Mouse (Mus musculus) midbrain, embryonic 15.5 days (tissue): Measurements from ENCODE around the gene Arl14ep. TPM values are rescaled to one million over a fixed set of nuclear protein-coding genes. Genes with fewer than 3 reads are reported as not detected.
A peak's percentile ranks its signal among the peaks of the same experiment; 100 is the strongest.

Experiments
- ATAC-seq: fragments of 200-750 bp; cut with Nextera tagmentation; replicated peaks from 2 replicates; pipeline ENCODE4 v1.8.0; 2017; ENCODE audit warnings: moderate TSS enrichment
- H3K27ac ChIP-seq: fragments of 300-500 bp; sonication (generic); 2 replicates; pipeline ENCODE4 v1.5.1; 2015; ENCODE audit warnings: mild to moderate bottlenecking, inconsistent platforms
- H3K27me3 ChIP-seq: fragments of 300-500 bp; sonication (generic); replicated peaks from 2 replicates; pipeline ENCODE4 v1.6.1; 2015; ENCODE audit warnings: inconsistent platforms
- H3K36me3 ChIP-seq: fragments of 300-500 bp; sonication (generic); replicated peaks from 2 replicates; pipeline ENCODE4 v1.6.1; 2015; ENCODE audit warnings: inconsistent platforms
- H3K4me1 ChIP-seq: fragments of 300-500 bp; sonication (generic); 2 replicates; pipeline ENCODE4 v1.6.1; 2015; ENCODE audit warnings: inconsistent platforms
- H3K4me2 ChIP-seq: fragments of 300-500 bp; sonication (generic); 2 replicates; pipeline ENCODE4 v1.6.1; 2015; ENCODE audit warnings: inconsistent platforms, mild to moderate bottlenecking, moderate library complexity
- H3K4me3 ChIP-seq: fragments of 300-500 bp; sonication (generic); 2 replicates; pipeline ENCODE4 v1.5.1; 2015; ENCODE audit warnings: mild to moderate bottlenecking, inconsistent platforms
- H3K9ac ChIP-seq: fragments of 300-500 bp; sonication (generic); 2 replicates; pipeline ENCODE4 v1.6.1; 2015; ENCODE audit warnings: mild to moderate bottlenecking, inconsistent platforms
- H3K9me3 ChIP-seq: fragments of 300-500 bp; sonication (generic); 2 replicates; pipeline ENCODE4 v1.6.1; 2016; ENCODE audit warnings: inconsistent platforms
- WGBS: fragments of 180-500 bp; shearing (Covaris S2); methylation state at CpG from one replicate; pipeline ENCODE4 v1.1.7; 2015; ENCODE audit warnings: mixed read lengths; 5-methylcytosine and 5-hydroxymethylcytosine counted together
- polyA plus RNA-seq: library from polyadenylated mRNA; unstranded; fragments of >200 nt; fragmentation: Nextera tagmentation; extraction: Ambion mirVana; gene quantifications from 2 replicates; pipeline ENCODE4 v1.2.1, GENCODE M21; 2015

Arl14ep gene
- polyA plus RNA-seq, 1 experiment from 2014 or later = 34.4 TPM

- no peak for ATAC-seq
- H3K36me3 ChIP-seq = 0 out of 2 replicates have a peak, but pooled peaks cover 2% of the 10 kb centered on the region
- H3K27me3 ChIP-seq = no peaks in the 10 kb centered on the region
- H3K27ac ChIP-seq = no peak overlapping the region
- no peaks in the 10 kb centered on the region for H3K9me3 ChIP-seq
- no peak overlapping the region for H3K9ac ChIP-seq
- no peak overlapping the region for H3K4me3 ChIP-seq
- peaks cover 14% of the 10 kb centered on the region for H3K4me1 ChIP-seq
- H3K4me2 ChIP-seq = peak overlapping the region; percentile 81; the same call in 1 of the 2 replicates
- 94% methylated on average over 6 of the region's 6 CpGs for WGBS
Measured at GRCm38 (mm10) chr2:106972851-106973250, 1.4 kb downstream of the Arl14ep start.

GRCm38 (mm10) chr2:106970971-106971370, 3.3 kb downstream of the Arl14ep start:
- 97% methylated on average over 12 of the region's 12 CpGs for WGBS

GRCm38 (mm10) chr2:106968320-106968719, 5.9 kb downstream of the Arl14ep start:
- Histone ChIP-seq H3K9ac (no peak overlapping the region), H3K4me2 (no peak overlapping the region), H3K4me1 (peaks cover 11% of the 10 kb centered on the region), H3K4me3 (no peak overlapping the region), H3K27me3 (no peaks in the 10 kb centered on the region), H3K36me3 (peaks cover 22% of the 10 kb centered on the region; the same call in 1 of the 2 replicates), H3K27ac (no peak overlapping the region), H3K9me3 (no peaks in the 10 kb centered on the region)
- WGBS = 82% methylated on average over 6 of the region's 6 CpGs
- no peak for ATAC-seq

More at GRCm38 (mm10) chr2:106970971-106971370, 3.3 kb downstream of the Arl14ep start:
- Histone ChIP-seq H3K27me3 (no peaks in the 10 kb centered on the region), H3K4me3 (no peak overlapping the region), H3K4me1 (peaks cover 14% of the 10 kb centered on the region), H3K36me3 (peaks cover 13% of the 10 kb centered on the region; the same call in 1 of the 2 replicates), H3K27ac (no peak overlapping the region), H3K9me3 (no peaks in the 10 kb centered on the region), H3K4me2 (no peak overlapping the region), H3K9ac (no peak overlapping the region)
- ATAC-seq = no peak

GRCm38 (mm10) chr2:106963560-106963959, 10.7 kb downstream of the Arl14ep start:
- Histone ChIP-seq H3K36me3 (peaks cover 22% of the 10 kb centered on the region; the same call in 1 of the 2 replicates), H3K9me3 (no peaks in the 10 kb centered on the region), H3K4me3 (no peak overlapping the region), H3K4me2 (no peak overlapping the region), H3K27me3 (no peaks in the 10 kb centered on the region), H3K4me1 (no peaks in the 10 kb centered on the region), H3K27ac (no peak overlapping the region), H3K9ac (no peak overlapping the region)
- no peak for ATAC-seq
- WGBS = 96% methylated on average over 3 of the region's 3 CpGs

DNA sequence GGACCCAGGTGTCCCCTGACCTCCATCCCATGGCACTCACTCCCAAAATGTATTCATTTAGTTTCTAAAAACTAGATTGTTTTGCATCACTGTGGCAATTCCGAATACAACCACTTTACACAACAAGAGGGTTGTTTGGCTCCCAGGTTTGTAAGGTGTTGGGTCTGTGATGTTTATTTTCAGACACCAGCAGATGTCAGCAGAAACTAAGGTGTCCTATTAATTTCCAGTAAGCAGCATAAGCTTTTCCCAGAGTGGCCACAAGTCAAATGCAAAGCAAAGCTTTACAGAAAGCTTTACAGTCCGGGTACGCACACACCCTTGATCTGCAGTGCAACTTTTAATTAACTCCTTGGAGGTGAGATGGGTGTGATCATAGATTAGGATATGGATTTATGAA, 12.6 kb downstream of the Arl14ep start:
- ATAC-seq = peak; percentile 52
- H3K4me2 ChIP-seq = no peak overlapping the region
- no peak overlapping the region for H3K4me3 ChIP-seq
- no peaks in the 10 kb centered on the region for H3K9me3 ChIP-seq
- H3K27me3 ChIP-seq = no peaks in the 10 kb centered on the region
- no peaks in the 10 kb centered on the region for H3K4me1 ChIP-seq
- no peak overlapping the region for H3K27ac ChIP-seq
- 79% methylated on average over 3 of the region's 3 CpGs for WGBS
- H3K36me3 ChIP-seq = peaks cover 12% of the 10 kb centered on the region; the same call in 1 of the 2 replicates
- H3K9ac ChIP-seq = no peak overlapping the region

DNA sequence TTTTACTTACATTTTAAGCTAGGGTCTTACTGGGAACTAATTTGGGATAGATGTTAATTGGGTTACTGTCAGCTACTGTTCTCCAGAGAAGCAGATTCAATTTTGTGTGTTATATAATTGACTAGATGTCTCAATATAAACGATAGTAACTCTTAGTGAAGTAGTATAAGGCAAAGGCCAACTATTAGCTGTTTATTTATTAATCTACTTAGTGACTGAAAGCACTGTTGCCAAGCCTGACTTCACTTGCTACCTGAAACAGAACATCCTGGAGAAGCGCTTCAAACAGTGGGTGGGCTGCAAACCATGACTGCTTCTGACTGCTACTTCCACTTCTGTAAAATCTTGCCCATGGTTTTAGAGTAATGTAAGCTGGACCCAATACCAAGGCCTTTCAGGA, 13.2 kb downstream of the Arl14ep start:
- no peak overlapping the region for H3K9ac ChIP-seq
- H3K4me2 ChIP-seq = no peak overlapping the region
- 93% methylated on average over 2 of the region's 2 CpGs for WGBS
- ATAC-seq = no peak
- H3K27me3 ChIP-seq = no peaks in the 10 kb centered on the region
- H3K36me3 ChIP-seq = peaks cover 9% of the 10 kb centered on the region; the same call in 1 of the 2 replicates
- H3K4me3 ChIP-seq = no peak overlapping the region
- no peaks in the 10 kb centered on the region for H3K9me3 ChIP-seq
- H3K27ac ChIP-seq = no peak overlapping the region
- H3K4me1 ChIP-seq = no peaks in the 10 kb centered on the region

GRCm38 (mm10) chr2:106960237-106960636, 14.0 kb downstream of the Arl14ep start:
- no peak overlapping the region for H3K4me3 ChIP-seq
- peaks cover 7% of the 10 kb centered on the region; the same call in 1 of the 2 replicates for H3K36me3 ChIP-seq
- no peak overlapping the region for H3K4me2 ChIP-seq
- H3K9me3 ChIP-seq = no peaks in the 10 kb centered on the region
- no peaks in the 10 kb centered on the region for H3K27me3 ChIP-seq
- WGBS = 39% methylated on average over 7 of the region's 7 CpGs
- 0 out of 2 replicates have a peak, but pooled peaks cover 3% of the 10 kb centered on the region for H3K4me1 ChIP-seq
- ATAC-seq = no peak
- no peak overlapping the region for H3K27ac ChIP-seq
- no peak overlapping the region for H3K9ac ChIP-seq

DNA sequence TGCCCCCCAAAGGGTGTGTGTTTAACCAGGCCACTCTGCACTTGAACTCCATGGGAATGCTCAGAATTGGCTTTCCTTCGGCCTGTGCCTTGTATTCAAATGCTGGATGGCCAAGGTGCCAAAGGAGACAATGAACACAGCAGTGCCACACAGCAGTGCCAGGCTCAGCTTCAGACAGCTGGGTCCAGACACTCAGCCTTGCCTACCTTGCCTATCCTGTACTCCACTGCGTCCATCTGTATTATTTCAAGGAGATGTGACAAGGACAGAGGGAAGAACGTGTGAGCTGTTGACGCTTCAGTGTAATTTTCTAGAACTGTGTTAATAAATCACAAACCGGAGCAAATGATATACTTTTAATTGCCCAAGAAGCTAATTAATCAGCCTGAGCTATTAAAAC, 14.8 kb downstream of the Arl14ep start:
- ATAC-seq = no peak
- H3K9me3 ChIP-seq = no peaks in the 10 kb centered on the region
- 0 out of 2 replicates have a peak, but pooled peaks cover 3% of the 10 kb centered on the region for H3K4me1 ChIP-seq
- no peak overlapping the region for H3K4me2 ChIP-seq
- no peak overlapping the region for H3K27ac ChIP-seq
- H3K36me3 ChIP-seq = peaks cover under 1% of the 10 kb centered on the region; the same call in 1 of the 2 replicates
- no peaks in the 10 kb centered on the region for H3K27me3 ChIP-seq
- 88% methylated on average over 5 of the region's 5 CpGs for WGBS
- H3K4me3 ChIP-seq = no peak overlapping the region
- H3K9ac ChIP-seq = no peak overlapping the region

- WGBS = 85% methylated on average over 6 of the region's 6 CpGs
- no peak overlapping the region for H3K4me3 ChIP-seq
- H3K4me2 ChIP-seq = no peak overlapping the region
- no peaks in the 10 kb centered on the region for H3K27me3 ChIP-seq
- H3K9ac ChIP-seq = no peak overlapping the region
- no peak for ATAC-seq
- no peak overlapping the region for H3K27ac ChIP-seq
- no peaks in the 10 kb centered on the region for H3K9me3 ChIP-seq
- no peaks in the 10 kb centered on the region for H3K36me3 ChIP-seq
- H3K4me1 ChIP-seq = 0 out of 2 replicates have a peak, but pooled peaks cover 3% of the 10 kb centered on the region
Measured at GRCm38 (mm10) chr2:106958916-106959315, 15.3 kb downstream of the Arl14ep start.

GRCm38 (mm10) chr2:106956146-106956545, 18.1 kb downstream of the Arl14ep start:
- H3K27me3 ChIP-seq = no peaks in the 10 kb centered on the region
- no peaks in the 10 kb centered on the region for H3K9me3 ChIP-seq
- ATAC-seq = no peak
- no peaks in the 10 kb centered on the region for H3K36me3 ChIP-seq
- no peak overlapping the region for H3K4me3 ChIP-seq
- no peak overlapping the region for H3K27ac ChIP-seq
- H3K4me1 ChIP-seq = 0 out of 2 replicates have a peak, but pooled peaks cover 3% of the 10 kb centered on the region
- WGBS = 61% methylated on average over 6 of the region's 6 CpGs
- no peak overlapping the region for H3K4me2 ChIP-seq
- H3K9ac ChIP-seq = no peak overlapping the region

GRCm38 (mm10) chr2:106955621-106956020, 18.6 kb downstream of the Arl14ep start:
- H3K4me2 ChIP-seq = no peak overlapping the region
- H3K9me3 ChIP-seq = no peaks in the 10 kb centered on the region
- no peak overlapping the region for H3K4me3 ChIP-seq
- H3K36me3 ChIP-seq = no peaks in the 10 kb centered on the region
- H3K4me1 ChIP-seq = 0 out of 2 replicates have a peak, but pooled peaks cover 3% of the 10 kb centered on the region
- H3K27me3 ChIP-seq = no peaks in the 10 kb centered on the region
- no peak overlapping the region for H3K9ac ChIP-seq
- H3K27ac ChIP-seq = no peak overlapping the region
- no peak for ATAC-seq
- WGBS = 15% methylated on average over 10 of the region's 10 CpGs

DNA sequence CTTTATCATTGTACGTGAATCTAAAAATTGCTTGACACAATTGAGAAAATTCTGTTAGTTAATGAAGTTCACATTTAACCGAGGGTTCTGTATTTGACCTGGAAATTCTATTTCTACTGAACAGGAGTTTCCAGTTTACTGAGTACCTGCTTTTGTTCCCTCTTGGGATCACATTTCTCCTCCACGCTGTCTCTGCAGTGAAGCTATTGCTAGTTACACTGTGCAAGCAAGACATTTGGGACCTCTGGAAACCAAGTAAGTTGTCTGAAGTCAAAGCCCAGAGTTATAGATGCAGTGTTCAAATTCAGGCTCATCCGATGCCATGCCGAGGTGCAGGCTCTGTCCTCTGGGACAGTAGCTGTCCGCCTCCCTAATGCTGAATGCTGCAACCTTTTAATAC, 19.2 kb downstream of the Arl14ep start:
- 57% methylated on average over 6 of the region's 6 CpGs for WGBS
- no peak for ATAC-seq
- Histone ChIP-seq H3K4me3 (no peak overlapping the region), H3K4me2 (no peak overlapping the region), H3K4me1 (0 out of 2 replicates have a peak, but pooled peaks cover 3% of the 10 kb centered on the region), H3K27ac (no peak overlapping the region), H3K9ac (no peak overlapping the region), H3K27me3 (no peaks in the 10 kb centered on the region), H3K9me3 (no peaks in the 10 kb centered on the region), H3K36me3 (no peaks in the 10 kb centered on the region)

GRCm38 (mm10) chr2:106942451-106942850, 31.8 kb downstream of the Arl14ep start:
- Histone ChIP-seq H3K4me1 (0 out of 2 replicates have a peak, but pooled peaks cover 4% of the 10 kb centered on the region), H3K36me3 (no peaks in the 10 kb centered on the region), H3K9me3 (no peaks in the 10 kb centered on the region), H3K4me2 (no peak overlapping the region), H3K27me3 (0 out of 2 replicates have a peak, but pooled peaks cover under 1% of the 10 kb centered on the region), H3K9ac (no peak overlapping the region), H3K4me3 (no peak overlapping the region), H3K27ac (no peak overlapping the region)
- WGBS = 66% methylated on average over 1 of the region's 1 CpGs
- ATAC-seq = no peak
